Mouse (Mus musculus) kidney, postnatal 0 days (tissue): ENCODE measurements around the gene H2-Oa. TPM values are rescaled to one million over a fixed set of nuclear protein-coding genes. Genes with fewer than 3 reads are reported as not detected.
A peak's percentile ranks its signal among the peaks of the same experiment; 100 is the strongest.

Experiments
- ATAC-seq: fragments of 200-750 bp; cut with Nextera tagmentation; replicated peaks from 2 replicates; pipeline ENCODE4 v1.8.0; 2017; ENCODE audit warnings: low read depth, moderate number of reproducible peaks, moderate TSS enrichment, moderate library complexity; ENCODE audit not compliant: low FRiP score
- DNase-seq: peaks from one replicate; pipeline ENCODE4 v3.0.0-alpha.2; 2016; ENCODE audit warnings: low spot score
- H3K27ac ChIP-seq: fragments of 300-500 bp; sonication (generic); 2 replicates; pipeline ENCODE4 v1.5.1; 2014; ENCODE audit warnings: mild to moderate bottlenecking
- H3K27me3 ChIP-seq: fragments of 300-500 bp; sonication (generic); 2 replicates; pipeline ENCODE4 v1.6.1; 2014; ENCODE audit warnings: low read length, mixed read lengths; ENCODE audit not compliant: insufficient read depth
- H3K36me3 ChIP-seq: fragments of 300-500 bp; sonication (generic); 2 replicates; pipeline ENCODE4 v1.6.1; 2014; ENCODE audit warnings: low read length, mixed read lengths; ENCODE audit not compliant: insufficient read depth
- H3K4me1 ChIP-seq: fragments of 300-500 bp; sonication (generic); replicated peaks from 2 replicates; pipeline ENCODE4 v1.6.1; 2014; ENCODE audit warnings: antibody characterized with exemption, low read length, mixed read lengths; ENCODE audit not compliant: insufficient read depth
- H3K4me2 ChIP-seq: fragments of 300-500 bp; sonication (generic); 2 replicates; pipeline ENCODE4 v1.6.1; 2014; ENCODE audit warnings: mild to moderate bottlenecking, low read length, moderate library complexity, mixed read lengths
- H3K4me3 ChIP-seq: fragments of 300-500 bp; sonication (generic); replicated peaks from 2 replicates; pipeline ENCODE4 v1.5.1; 2014; ENCODE audit warnings: low read depth, low read length
- H3K9ac ChIP-seq: fragments of 300-500 bp; sonication (generic); 2 replicates; pipeline ENCODE4 v1.6.1; 2014; ENCODE audit warnings: low read depth, low read length
- H3K9me3 ChIP-seq: fragments of 300-500 bp; sonication (generic); replicated peaks from 2 replicates; pipeline ENCODE4 v1.6.1; 2016; ENCODE audit warnings: low read length, inconsistent platforms, mixed read lengths
- CTCF ChIP-seq: IDR thresholded peaks from 2 replicates; pipeline ENCODE4 v1.5.1; 2016; ENCODE audit warnings: antibody characterized with exemption, low read depth, mild to moderate bottlenecking, moderate library complexity
- WGBS: fragments of 180-500 bp; shearing (Covaris S2); extraction: QIAGEN DNeasy Blood & Tissue Kit; methylation state at CpG from one replicate; pipeline ENCODE4 v1.1.7; 2014; 5-methylcytosine and 5-hydroxymethylcytosine counted together
- polyA plus RNA-seq: library from polyadenylated mRNA; unstranded; fragments of >200 nt; fragmentation: Nextera tagmentation; extraction: Ambion mirVana; gene quantifications from 2 replicates; pipeline ENCODE4 v1.2.1, GENCODE M21; 2015

H2-Oa gene
- polyA plus RNA-seq, 1 experiment from 2014 or later: 0.95 TPM

GRCm38 (mm10) chr17:34119249-34120179 is 27.4 kb downstream of the H2-Oa start, which contains the start of gene H2-DMa:
H2-DMa (plus strand) TSS chr17:34119541.
- TF ChIP-seq CTCF: peak; percentile 4; the same call in 1 of the 2 replicates
- H3K4me3 ChIP-seq: peak within 1 kb of the TSS; percentile 95
- DNase-seq (peak; percentile 99), ATAC-seq (peak; percentile 73)
- H3K4me1 ChIP-seq: peaks cover 5% of the 10 kb centered on the region
- 1% methylated on average over 96 of the region's 96 CpGs for WGBS
- peak within 1 kb of the TSS; percentile 100 for H3K27ac ChIP-seq
- no peaks in the 10 kb centered on the region for H3K9me3 ChIP-seq
- peak within 1 kb of the TSS; percentile 95 for H3K4me2 ChIP-seq
- H3K36me3 ChIP-seq: peaks cover 28% of the 10 kb centered on the region
- no peaks in the 10 kb centered on the region for H3K27me3 ChIP-seq
- H3K9ac ChIP-seq: peak within 1 kb of the TSS; percentile 97

- H3K27me3 ChIP-seq: no peaks in the 10 kb centered on the region
- peaks cover 4% of the 10 kb centered on the region; the same call in 1 of the 2 replicates for H3K4me1 ChIP-seq
- H3K4me3 ChIP-seq: peak overlapping the region; percentile 95
- peak overlapping the region; percentile 97 for H3K9ac ChIP-seq
- 0 out of 2 replicates have a peak, but pooled peaks have one; percentile 3 for ATAC-seq
- WGBS: 0% methylated on average over 39 of the region's 42 CpGs
- peaks cover 21% of the 10 kb centered on the region for H3K36me3 ChIP-seq
- peak overlapping the region; percentile 100 for H3K27ac ChIP-seq
- H3K9me3 ChIP-seq: no peaks in the 10 kb centered on the region
- TF ChIP-seq CTCF: no peak
- peak overlapping the region; percentile 95 for H3K4me2 ChIP-seq
- peak; percentile 93 for DNase-seq
Measured at GRCm38 (mm10) chr17:34120180-34120723, 28.1 kb downstream of the H2-Oa start.

- Histone ChIP-seq H3K27me3 (no peaks in the 10 kb centered on the region), H3K36me3 (peaks cover 16% of the 10 kb centered on the region), H3K4me3 (peak overlapping the region; percentile 95), H3K4me2 (peak overlapping the region; percentile 95), H3K9me3 (no peaks in the 10 kb centered on the region), H3K27ac (peak overlapping the region; percentile 100), H3K4me1 (0 out of 2 replicates have a peak, but pooled peaks cover 4% of the 10 kb centered on the region), H3K9ac (peak overlapping the region; percentile 97)
- 0 out of 2 replicates have a peak, but pooled peaks have one; percentile 29 for TF ChIP-seq CTCF
- ATAC-seq (peak; percentile 29), DNase-seq (no peak)
- 1% methylated on average over 31 of the region's 31 CpGs for WGBS
Measured at GRCm38 (mm10) chr17:34120814-34121171, 28.7 kb downstream of the H2-Oa start.

GRCm38 (mm10) chr17:34121172-34121878 is 29.2 kb downstream of the H2-Oa start:
- Histone ChIP-seq H3K4me3 (peak overlapping the region; percentile 95), H3K4me2 (peak overlapping the region; percentile 95), H3K9ac (peak overlapping the region; percentile 97), H3K4me1 (0 out of 2 replicates have a peak, but pooled peaks cover 4% of the 10 kb centered on the region), H3K36me3 (peaks cover 12% of the 10 kb centered on the region), H3K9me3 (no peaks in the 10 kb centered on the region), H3K27me3 (no peaks in the 10 kb centered on the region), H3K27ac (peak overlapping the region; percentile 100)
- DNase-seq (peak; percentile 99), ATAC-seq (peak; percentile 72)
- TF ChIP-seq CTCF: no peak
- WGBS: under 1% methylated on average over 31 of the region's 35 CpGs

- peak; percentile 70 for DNase-seq
Measured at GRCm38 (mm10) chr17:34121879-34122187, 29.7 kb downstream of the H2-Oa start.

More at GRCm38 (mm10) chr17:34121879-34122187, 29.7 kb downstream of the H2-Oa start:
- peak overlapping the region; percentile 95 for H3K4me2 ChIP-seq
- 3% methylated on average over 6 of the region's 10 CpGs for WGBS
- ATAC-seq: peak; percentile 4; the same call in 1 of the 2 replicates
- peak overlapping the region; percentile 97 for H3K9ac ChIP-seq
- no peaks in the 10 kb centered on the region for H3K27me3 ChIP-seq
- peaks cover 4% of the 10 kb centered on the region; the same call in 1 of the 2 replicates for H3K4me1 ChIP-seq
- H3K36me3 ChIP-seq: peaks cover 7% of the 10 kb centered on the region
- H3K4me3 ChIP-seq: peak overlapping the region; percentile 95
- peak overlapping the region; percentile 100 for H3K27ac ChIP-seq
- H3K9me3 ChIP-seq: no peaks in the 10 kb centered on the region
- TF ChIP-seq CTCF: no peak
